Mouse (Mus musculus) kidney, adult 2 months (tissue): ENCODE results near the gene Morc1. TPM values are rescaled to one million over a fixed set of nuclear protein-coding genes. Genes with fewer than 3 reads are reported as not detected.

ENCODE experiments used
- DNase-seq: peaks from one replicate; pipeline ENCODE4 v3.0.0; 2021
- H3K27ac ChIP-seq: fragments of 200-500 bp; 2 replicates; pipeline ENCODE4 v1.5.1; 2012; ENCODE audit warnings: low read depth, low read length, control low read depth, inconsistent platforms; ENCODE audit not compliant: insufficient read depth
- H3K27me3 ChIP-seq: fragments of 200-500 bp; replicated peaks from 2 replicates; pipeline ENCODE4 v1.6.1; 2012; ENCODE audit warnings: mild to moderate bottlenecking, moderate library complexity, low read length, inconsistent platforms; ENCODE audit not compliant: control insufficient read depth, insufficient read depth
- H3K36me3 ChIP-seq: fragments of 200-500 bp; 2 replicates; pipeline ENCODE4 v1.6.1; 2012; ENCODE audit warnings: mild to moderate bottlenecking, moderate library complexity, low read length, inconsistent platforms; ENCODE audit not compliant: control insufficient read depth, insufficient read depth
- H3K4me1 ChIP-seq: fragments of 200-500 bp; 2 replicates; pipeline ENCODE4 v1.6.1; 2011; ENCODE audit warnings: low read length; ENCODE audit not compliant: control insufficient read depth, insufficient read depth
- H3K4me3 ChIP-seq: fragments of 200-500 bp; 2 replicates; pipeline ENCODE4 v1.5.1; 2011; ENCODE audit warnings: mild to moderate bottlenecking, low read depth, low read length, control low read depth; ENCODE audit not compliant: insufficient read depth
- CTCF ChIP-seq: fragments of 200-500 bp; conservative IDR thresholded peaks from 2 replicates; pipeline ENCODE4 v1.5.1; 2011; ENCODE audit warnings: low read depth, mild to moderate bottlenecking, control low read depth, low read length, moderate library complexity, mixed read lengths; ENCODE audit not compliant: insufficient read depth, insufficient read length
- POLR2A ChIP-seq: fragments of 200-500 bp; IDR thresholded peaks from one replicate; pipeline ENCODE4 v1.6.1; 2011; ENCODE audit warnings: low read depth, low read length, control low read depth
- WGBS: fragments of 180-500 bp; shearing (Covaris S2); methylation state at CpG from one replicate; pipeline ENCODE4 v1.1.7; 2018; 5-methylcytosine and 5-hydroxymethylcytosine counted together
- polyA plus RNA-seq: library from polyadenylated mRNA; depleted of rRNA; stranded (reverse); fragments of >200 nt; gene quantifications from 2 replicates; pipeline ENCODE4 v1.2.3, GENCODE M21; 2012

Morc1 gene
- polyA plus RNA-seq, 1 experiment = 0.02 TPM

GRCm38 (mm10) chr16:48424069-48424468, 7.0 kb upstream of the Morc1 start:
- TF ChIP-seq POLR2A (no peak), CTCF (no peak)
- peak; percentile 80 for DNase-seq
- H3K4me1 ChIP-seq = peaks cover 6% of the 10 kb centered on the region; the same call in 1 of the 2 replicates
- H3K36me3 ChIP-seq = no peaks in the 10 kb centered on the region
- H3K27me3 ChIP-seq = no peaks in the 10 kb centered on the region
- H3K27ac ChIP-seq = no peak overlapping the region
- 57% methylated on average over 4 of the region's 4 CpGs for WGBS
- no peak overlapping the region for H3K4me3 ChIP-seq

- H3K4me3 ChIP-seq = no peak overlapping the region
- WGBS = 68% methylated on average over 1 of the region's 1 CpGs
- H3K4me1 ChIP-seq = no peaks in the 10 kb centered on the region
- H3K27ac ChIP-seq = no peak overlapping the region
- no peaks in the 10 kb centered on the region for H3K36me3 ChIP-seq
- no peak for TF ChIP-seq CTCF
- no peak for TF ChIP-seq POLR2A
- H3K27me3 ChIP-seq = no peaks in the 10 kb centered on the region
- no peak for DNase-seq
These were observed 1.6 kb upstream of the Morc1 start for GRCm38 (mm10) chr16:48429427-48429826.

DNA sequence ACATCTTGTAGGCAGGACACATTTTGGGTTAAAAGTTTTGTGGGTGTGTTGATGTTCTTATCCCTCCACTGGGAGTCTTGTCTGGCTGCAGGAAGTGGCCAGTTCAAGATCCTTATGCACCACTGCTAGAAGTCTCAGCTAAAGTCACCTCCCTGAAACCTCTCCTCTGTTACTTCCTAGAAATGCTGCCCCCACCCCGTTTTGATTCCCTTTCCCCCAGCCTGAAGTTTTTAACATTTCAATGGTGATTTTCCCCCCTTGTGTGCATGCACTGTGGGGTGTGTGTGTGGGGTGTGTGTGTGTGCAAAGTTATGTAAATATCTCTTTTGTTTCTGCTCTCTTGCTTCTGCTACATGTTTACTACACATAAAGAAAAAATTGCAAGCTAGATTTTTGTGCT, 4.4 kb downstream of the Morc1 start:
- Histone ChIP-seq H3K4me1 (no peaks in the 10 kb centered on the region; the same call in 1 of the 2 replicates), H3K27me3 (no peaks in the 10 kb centered on the region), H3K27ac (no peak overlapping the region), H3K36me3 (no peaks in the 10 kb centered on the region), H3K4me3 (no peak overlapping the region)
- WGBS = 26% methylated on average over 1 of the region's 1 CpGs
- TF ChIP-seq POLR2A = no peak
- no peak for TF ChIP-seq CTCF
- DNase-seq = no peak

GRCm38 (mm10) chr16:48437476-48437875, 6.4 kb downstream of the Morc1 start:
- Histone ChIP-seq H3K27me3 (no peaks in the 10 kb centered on the region), H3K4me1 (no peaks in the 10 kb centered on the region; the same call in 1 of the 2 replicates), H3K36me3 (no peaks in the 10 kb centered on the region), H3K4me3 (no peak overlapping the region), H3K27ac (no peak overlapping the region)
- TF ChIP-seq CTCF (no peak), POLR2A (no peak)
- DNase-seq = peak; percentile 25

DNA sequence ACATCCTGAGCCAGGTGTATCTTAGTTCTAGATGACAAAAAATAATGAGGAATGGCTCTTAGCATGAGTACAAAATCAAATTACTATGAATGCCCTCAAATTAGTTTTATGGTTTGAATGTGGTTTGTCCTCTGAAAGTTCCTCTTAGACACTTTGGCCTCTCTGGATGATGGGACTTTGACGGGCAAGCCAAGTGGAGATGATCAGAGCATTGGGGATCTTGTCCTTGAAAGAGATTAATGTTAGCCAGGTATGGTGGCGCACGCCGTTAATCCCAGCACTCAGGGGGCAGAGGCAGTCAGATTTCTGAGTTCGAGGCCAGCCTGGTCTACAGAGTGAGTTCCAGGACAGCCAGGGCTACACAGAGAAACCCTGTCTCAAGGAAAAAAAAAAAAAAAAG, 13.6 kb downstream of the Morc1 start:
- WGBS = 93% methylated on average over 5 of the region's 5 CpGs
- TF ChIP-seq POLR2A (no peak), CTCF (no peak)

DNA sequence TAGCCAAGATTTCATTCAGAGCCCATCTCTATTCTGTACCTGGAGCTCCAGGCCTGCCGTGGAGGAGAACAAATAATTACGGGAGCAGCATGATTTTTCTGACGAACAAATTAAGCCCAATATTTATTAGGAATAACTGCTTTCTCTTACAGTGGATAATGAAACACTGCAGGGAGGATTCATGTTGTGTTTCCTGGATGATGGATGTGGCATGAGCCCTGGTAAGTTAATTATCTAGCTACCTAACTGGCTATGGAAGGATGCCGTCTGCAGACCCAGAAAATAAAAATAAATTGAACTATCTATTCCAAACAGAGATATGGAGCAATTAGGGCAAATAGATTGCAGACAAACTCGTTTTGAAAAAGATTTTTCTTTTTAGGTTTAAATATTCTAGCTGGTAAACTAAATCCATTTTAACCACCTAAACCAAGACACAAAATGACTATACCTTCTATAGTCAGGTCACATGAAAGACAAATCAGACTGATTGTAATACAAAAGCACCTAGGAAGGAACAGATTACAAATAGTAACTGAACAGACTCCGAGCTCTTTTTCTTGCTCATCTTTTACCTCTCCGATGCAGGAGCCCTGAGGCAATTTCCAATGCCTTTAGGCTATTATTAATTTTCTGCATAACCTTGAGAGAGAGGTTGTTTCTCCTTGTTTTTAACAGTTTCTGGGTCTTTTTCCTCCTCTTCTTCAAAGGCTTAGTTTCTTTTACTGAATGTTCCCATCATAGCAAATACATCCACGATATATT, 15.3 kb downstream of the Morc1 start:
- Histone ChIP-seq H3K4me3 (no peak overlapping the region), H3K4me1 (no peaks in the 10 kb centered on the region), H3K27ac (no peak overlapping the region), H3K36me3 (no peaks in the 10 kb centered on the region), H3K27me3 (no peaks in the 10 kb centered on the region; the same call in 1 of the 2 replicates)
- TF ChIP-seq CTCF (no peak), POLR2A (no peak)
- 74% methylated on average over 8 of the region's 8 CpGs for WGBS
- DNase-seq = no peak

More for the DNA sequence above, 13.6 kb downstream of the Morc1 start:
- no peak overlapping the region for H3K4me3 ChIP-seq
- H3K4me1 ChIP-seq = no peaks in the 10 kb centered on the region
- H3K27me3 ChIP-seq = no peaks in the 10 kb centered on the region; the same call in 1 of the 2 replicates
- no peak for DNase-seq
- no peak overlapping the region for H3K27ac ChIP-seq
- no peaks in the 10 kb centered on the region for H3K36me3 ChIP-seq

DNA sequence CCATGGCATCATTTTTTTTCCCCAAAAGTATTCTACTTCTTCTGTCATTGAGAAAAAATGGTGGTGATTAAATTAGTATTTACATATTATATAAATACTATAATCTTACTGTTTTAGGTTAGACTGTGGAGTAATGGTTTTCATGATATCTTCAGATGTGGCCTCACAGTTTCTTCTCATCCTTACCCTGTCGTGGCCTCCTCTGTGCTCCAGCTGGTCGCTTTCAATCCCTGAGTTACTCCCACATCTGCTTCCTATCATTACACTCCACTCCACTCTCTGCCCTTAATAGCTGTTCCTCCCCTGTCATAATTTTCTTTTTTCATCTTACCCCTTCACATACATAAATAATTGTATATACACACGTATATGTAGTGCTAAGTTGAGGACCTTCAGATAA, 22.2 kb downstream of the Morc1 start:
- Histone ChIP-seq H3K36me3 (no peaks in the 10 kb centered on the region), H3K4me3 (no peak overlapping the region), H3K27ac (no peak overlapping the region), H3K27me3 (no peaks in the 10 kb centered on the region), H3K4me1 (no peaks in the 10 kb centered on the region)
- WGBS = 62% methylated on average over 3 of the region's 3 CpGs
- no peak for DNase-seq
- TF ChIP-seq CTCF (no peak), POLR2A (no peak)
